Comparison of ENCODE assay signal across 16 mouse cellular contexts in genomic region chr8:15497566-15497965, GRCm38 (mm10).
DNase-seq lines count a peak whose midpoint lies in the region; ATAC-seq and TF ChIP-seq lines count a peak whose summit lies in the region.
"Had no signal": no experiment of that assay in that cellular context is flagged by ENCODE, and none has a peak within 500 bp of the region (broad histone marks: within the 10 kb centered on the region; RNA-seq: fewer than 3 reads in every experiment).

No protein-coding gene starts in this region.

- H3K36me3 ChIP-seq in lung, postnatal 0 days (ENCODE audit: insufficient read depth, low read length): no peaks in the 10 kb centered on the region
- H3K36me3 ChIP-seq: embryonic facial prominence, embryonic 12.5 days; heart, embryonic 10.5 days; limb, embryonic 15.5 days had no signal

- peak; percentile 73 for DNase-seq in heart, adult 11 months
- no peak for DNase-seq in heart, postnatal 10 days
- no peak for DNase-seq in lung, postnatal 0 days (ENCODE audit: low spot score)
- no peak for DNase-seq in lung, postnatal 4 days
- peak; percentile 5 for DNase-seq in urinary bladder, postnatal 14 days (ENCODE audit: low spot score)
- DNase-seq in urinary bladder, postnatal 4 days (ENCODE audit: low spot score in 2 of 2): no peak
- DNase-seq in embryo, embryonic 10 days (ENCODE audit: low spot score): no peak
- DNase-seq: heart, postnatal 14 days; thymus, postnatal 25 days had no signal

- no peak overlapping the region for H3K27ac ChIP-seq in lung, postnatal 0 days (ENCODE audit: low read length)
- H3K27ac ChIP-seq: embryonic facial prominence, embryonic 12.5 days; heart, embryonic 10.5 days; hindbrain, embryonic 14.5 days; kidney, postnatal 0 days; limb, embryonic 15.5 days had no signal

- H3K4me2 ChIP-seq in lung, postnatal 0 days (replicated peaks; ENCODE audit: low read depth, low read length): no peak overlapping the region
- H3K4me2 ChIP-seq: embryonic facial prominence, embryonic 12.5 days; hindbrain, embryonic 14.5 days; limb, embryonic 15.5 days had no signal

- WGBS in lung, postnatal 0 days: 55% methylated on average over 5 of the region's 5 CpGs

- peak; percentile 55; the same call in 1 of the 2 replicates for ATAC-seq in lung, postnatal 0 days
- ATAC-seq: forebrain, embryonic 16.5 days; intestine, embryonic 16.5 days had no signal

- intact Hi-C loops in heart, postnatal 10 days (cut with DNase I): no loop called here

- TF ChIP-seq CTCF in lung, postnatal 0 days (IDR thresholded peaks at IDR 0.05): no peak

- H3K27me3 ChIP-seq in lung, postnatal 0 days (replicated peaks; ENCODE audit: insufficient read depth, low read length): no peaks in the 10 kb centered on the region
- H3K27me3 ChIP-seq: embryonic facial prominence, embryonic 12.5 days; limb, embryonic 15.5 days had no signal

- no peak overlapping the region for H3K9ac ChIP-seq in lung, postnatal 0 days (replicated peaks; ENCODE audit: low read depth)
- H3K9ac ChIP-seq: embryonic facial prominence, embryonic 12.5 days; hindbrain, embryonic 14.5 days; limb, embryonic 15.5 days had no signal

- no peaks in the 10 kb centered on the region for H3K4me1 ChIP-seq in lung, postnatal 0 days (ENCODE audit: insufficient read depth, low read depth, low read length)
- H3K4me1 ChIP-seq: embryonic facial prominence, embryonic 12.5 days; heart, embryonic 10.5 days; limb, embryonic 15.5 days had no signal

- no peak for TF ChIP-seq EP300 in lung, postnatal 0 days (IDR thresholded peaks at IDR 0.05)

- no peak overlapping the region for H3K4me3 ChIP-seq in lung, postnatal 0 days (ENCODE audit: low read depth, low read length)
- H3K4me3 ChIP-seq: embryonic facial prominence, embryonic 12.5 days; heart, embryonic 10.5 days; limb, embryonic 15.5 days had no signal

- H3K9me3 ChIP-seq in lung, postnatal 0 days (ENCODE audit: low read length): no peaks in the 10 kb centered on the region
- H3K9me3 ChIP-seq: embryonic facial prominence, embryonic 12.5 days; heart, embryonic 10.5 days; limb, embryonic 15.5 days had no signal

Comparison
In these comparisons a context has a peak if more than half of its experiments do, and no peak if none do; other contexts are left out.
1. DNase-seq: peak in heart, adult 11 months (single experiment) and urinary bladder, postnatal 14 days (single experiment); none in heart, postnatal 10 days (0 of 2), lung, postnatal 0 days (single experiment), lung, postnatal 4 days (0 of 2), urinary bladder, postnatal 4 days (0 of 2) and embryo, embryonic 10 days (single experiment).